Mouse (Mus musculus) splenic B cell, adult 2 months (primary cell): ENCODE measurements at regions not wholly inside any gene's neighbourhood (a gene's known extent, or its start where the extent isn't known, plus 50 kb on each side); places are given as distances from the start of the nearest gene placed in this dataset.
A peak's percentile ranks its signal among the peaks of the same experiment; 100 is the strongest.

ENCODE experiments used
- DNase-seq: peaks from one replicate; pipeline ENCODE4 v3.0.0-alpha.2; 2011; ENCODE audit warnings: low read depth, low spot score
- H3K27me3 ChIP-seq: 2 replicates; pipeline ENCODE4 v1.6.1; 2012; ENCODE audit warnings: mild to moderate bottlenecking, low read length, moderate library complexity, mixed read lengths; ENCODE audit not compliant: control insufficient read depth, poor library complexity, insufficient read depth, severe bottlenecking
- H3K36me3 ChIP-seq: 2 replicates; pipeline ENCODE4 v1.6.1; 2012; ENCODE audit warnings: mild to moderate bottlenecking, low read length, moderate library complexity, mixed read lengths; ENCODE audit not compliant: control insufficient read depth, poor library complexity, insufficient read depth, severe bottlenecking

DNA sequence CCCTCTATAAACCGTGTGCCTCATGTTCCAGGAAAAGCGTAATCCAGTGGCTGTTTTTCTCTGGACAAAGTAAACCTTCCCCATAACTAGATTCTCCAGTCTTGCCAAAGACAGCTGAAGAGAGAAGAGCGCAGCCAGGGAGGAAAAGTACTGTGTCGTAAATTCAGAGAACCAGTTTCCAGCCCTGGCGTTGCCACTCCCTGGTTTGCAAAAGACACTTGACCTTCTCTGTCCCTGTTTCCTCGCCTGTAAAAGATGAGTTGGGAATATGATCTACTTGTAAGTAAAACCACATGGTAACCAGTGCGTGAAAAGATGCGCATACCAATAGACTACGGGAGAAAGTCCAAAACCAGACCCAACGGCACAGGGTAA is 160.1 kb upstream of the Paip1 start:
- DNase-seq = no peak
- Histone ChIP-seq H3K36me3 (no peaks in the 10 kb centered on the region), H3K27me3 (no peaks in the 10 kb centered on the region)

DNA sequence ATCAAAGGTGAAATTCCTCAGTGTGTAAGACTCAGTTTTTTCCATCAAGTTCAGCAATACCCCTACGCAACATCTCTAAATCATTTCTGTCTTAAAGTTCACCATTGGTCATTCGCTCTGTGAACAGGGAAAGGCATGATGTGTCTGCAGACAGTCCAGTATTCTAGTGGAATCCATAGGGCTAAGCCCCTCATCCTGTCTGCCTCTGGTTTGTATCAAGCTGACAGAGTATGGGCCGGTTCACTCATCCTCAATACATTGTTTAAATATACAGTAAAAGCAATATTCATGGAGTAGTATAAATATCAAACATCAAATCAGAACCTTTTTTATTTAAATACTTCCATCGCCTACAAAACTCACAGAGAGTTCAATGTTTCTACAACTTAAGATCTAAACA is 152.9 kb upstream of the Paip1 start:
- no peak for DNase-seq
- Histone ChIP-seq H3K36me3 (no peaks in the 10 kb centered on the region), H3K27me3 (no peaks in the 10 kb centered on the region)

DNA sequence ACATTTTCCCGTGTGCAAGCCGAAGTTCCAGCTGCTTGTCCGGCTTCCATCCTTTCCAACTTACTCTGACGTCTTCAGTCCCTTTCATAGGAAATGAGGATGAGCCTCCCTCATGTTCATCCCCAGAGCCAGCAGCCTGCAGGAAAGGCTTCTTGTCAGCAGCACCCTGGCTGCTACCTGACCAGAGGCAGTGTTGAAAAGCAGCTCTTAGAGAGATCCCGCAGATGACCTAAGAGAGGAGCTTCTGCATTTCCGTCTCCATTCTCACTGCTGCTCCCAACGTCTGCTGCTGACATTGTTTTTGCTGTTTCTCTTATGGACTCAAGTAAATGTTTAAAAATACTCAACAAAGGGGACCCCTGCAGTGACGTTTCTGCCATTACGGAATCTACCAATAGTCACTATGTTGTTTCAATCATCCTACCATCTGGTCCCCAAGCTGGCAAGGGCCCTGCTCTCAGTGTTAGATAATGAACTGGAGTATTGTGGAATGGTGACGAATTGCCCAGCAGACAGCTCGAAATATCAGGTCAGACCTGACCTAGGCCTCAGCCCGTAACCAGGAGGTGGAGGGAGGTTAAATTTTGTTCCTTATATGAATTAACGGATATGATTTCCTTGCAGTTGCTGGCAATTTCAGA is 151.0 kb upstream of the Paip1 start:
- DNase-seq = no peak
- Histone ChIP-seq H3K36me3 (no peaks in the 10 kb centered on the region), H3K27me3 (no peaks in the 10 kb centered on the region)

DNA sequence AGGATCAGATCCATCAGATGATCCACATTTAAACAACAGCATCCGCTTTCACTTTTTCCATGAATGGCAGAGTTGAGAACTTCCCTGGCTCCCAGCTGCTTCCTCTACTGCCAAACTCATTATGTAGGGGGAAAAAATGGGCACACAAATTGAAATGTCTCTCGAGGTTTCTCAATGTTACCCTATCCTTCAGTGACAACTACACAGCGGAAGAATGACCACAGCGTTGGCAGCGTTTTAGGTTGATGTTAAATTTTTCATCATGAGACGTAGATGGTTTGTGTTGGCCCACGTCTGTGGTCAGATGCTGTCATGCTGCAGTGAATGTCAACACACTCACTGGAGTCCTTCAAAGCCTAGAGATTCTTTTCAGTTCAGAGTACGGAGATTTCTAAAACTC is 149.0 kb upstream of the Paip1 start:
- no peaks in the 10 kb centered on the region for H3K36me3 ChIP-seq
- H3K27me3 ChIP-seq = no peaks in the 10 kb centered on the region
- no peak for DNase-seq

DNA sequence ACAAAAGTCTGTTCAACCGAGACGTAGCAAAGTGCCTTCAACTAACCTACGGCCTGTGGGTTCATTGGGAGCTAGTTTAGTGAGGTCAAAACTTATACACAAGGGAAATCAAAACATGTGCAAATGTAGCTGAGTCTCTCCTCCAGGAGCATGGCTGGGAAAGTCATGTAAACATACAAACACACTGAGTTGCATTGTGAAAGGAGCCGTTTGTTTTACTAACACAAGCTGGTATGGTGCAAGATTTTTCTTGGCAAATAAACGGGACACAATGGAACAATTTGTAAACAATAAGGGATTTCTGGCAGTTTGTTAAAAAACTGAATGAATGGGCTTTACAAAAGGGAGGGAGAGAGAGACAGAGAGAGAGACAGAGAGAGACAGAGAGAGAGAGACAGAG is 147.8 kb upstream of the Paip1 start:
- DNase-seq = no peak
- Histone ChIP-seq H3K27me3 (no peaks in the 10 kb centered on the region), H3K36me3 (no peaks in the 10 kb centered on the region)

DNA sequence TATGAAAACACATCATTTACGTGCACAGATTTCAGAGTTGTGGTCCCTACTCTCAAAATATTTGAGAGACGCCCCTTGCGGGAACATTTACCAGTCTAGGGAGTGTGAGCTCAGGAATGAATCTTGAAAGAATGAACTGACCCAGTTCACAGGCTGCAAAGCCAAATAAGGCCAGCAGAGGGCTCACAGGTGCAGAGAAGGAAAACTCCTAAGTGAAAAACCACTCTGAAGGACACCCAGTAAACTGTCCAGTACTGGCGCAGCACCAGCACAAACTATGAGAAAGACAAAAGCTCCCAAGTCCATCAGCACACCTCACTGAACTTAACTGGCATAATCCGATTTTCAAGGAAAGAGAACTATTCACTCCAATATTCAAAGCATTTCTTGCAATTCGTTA is 145.0 kb upstream of the Paip1 start:
- Histone ChIP-seq H3K36me3 (no peaks in the 10 kb centered on the region), H3K27me3 (no peaks in the 10 kb centered on the region)
- peak; percentile 16 for DNase-seq

DNA sequence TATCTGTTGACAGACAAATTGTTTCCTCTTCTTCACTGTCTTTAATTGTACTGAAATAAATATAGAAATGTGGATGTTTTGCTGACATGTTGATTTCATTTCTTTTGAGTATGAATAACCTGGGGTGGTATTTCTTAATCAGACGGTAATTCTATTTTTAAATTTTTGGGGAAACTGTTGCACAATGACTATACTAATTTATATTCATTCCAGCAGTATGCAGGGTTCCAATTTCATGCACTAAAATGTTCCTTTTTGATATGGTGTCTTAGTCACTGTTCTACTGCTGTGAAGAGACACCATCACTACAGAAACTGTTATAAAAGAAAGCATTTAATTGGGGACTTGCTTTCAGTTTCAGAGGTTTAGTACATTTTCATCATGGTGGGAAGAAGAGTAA is 119.2 kb upstream of the Paip1 start:
- Histone ChIP-seq H3K27me3 (no peaks in the 10 kb centered on the region), H3K36me3 (no peaks in the 10 kb centered on the region)
- no peak for DNase-seq

DNA sequence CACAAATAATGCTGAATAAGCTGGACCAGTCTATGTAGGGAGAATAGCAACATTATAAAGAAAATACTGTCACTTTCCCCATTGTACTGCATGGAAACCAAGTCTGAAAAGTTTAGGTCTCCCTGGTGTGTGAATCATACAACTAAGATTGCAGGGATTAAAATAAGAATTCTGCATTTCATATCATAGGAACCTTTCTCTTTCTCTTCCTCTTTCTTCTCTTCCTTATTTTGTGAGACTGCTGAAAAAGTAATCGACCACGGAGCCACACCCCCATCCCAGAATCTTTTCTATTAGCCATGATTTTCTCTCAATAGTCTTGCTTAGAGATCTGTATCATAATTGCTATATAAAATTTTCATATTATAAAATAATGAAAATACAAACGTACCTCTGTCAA is 118.4 kb upstream of the Paip1 start:
- DNase-seq = no peak
- no peaks in the 10 kb centered on the region for H3K27me3 ChIP-seq
- H3K36me3 ChIP-seq = no peaks in the 10 kb centered on the region

DNA sequence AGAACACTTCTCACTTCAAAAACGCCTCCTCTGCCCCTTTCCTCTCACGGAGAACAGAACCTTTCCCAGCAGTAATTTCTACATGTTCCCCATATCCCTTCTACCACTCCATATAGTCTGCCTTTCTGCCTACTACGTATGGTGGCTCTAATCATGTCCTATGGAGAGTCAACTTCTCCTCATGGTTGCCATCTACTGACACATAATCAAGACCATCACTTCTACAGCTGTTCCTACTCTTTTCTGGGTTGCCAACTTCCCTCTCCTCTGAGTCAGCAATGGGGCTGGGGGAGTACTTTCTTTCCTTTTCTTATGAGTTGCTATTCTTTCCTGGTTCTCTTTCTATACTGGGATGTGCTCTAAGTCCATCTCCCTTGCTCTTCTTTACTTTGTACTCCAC is 114.0 kb upstream of the Paip1 start:
- Histone ChIP-seq H3K36me3 (no peaks in the 10 kb centered on the region), H3K27me3 (no peaks in the 10 kb centered on the region)
- DNase-seq = no peak

DNA sequence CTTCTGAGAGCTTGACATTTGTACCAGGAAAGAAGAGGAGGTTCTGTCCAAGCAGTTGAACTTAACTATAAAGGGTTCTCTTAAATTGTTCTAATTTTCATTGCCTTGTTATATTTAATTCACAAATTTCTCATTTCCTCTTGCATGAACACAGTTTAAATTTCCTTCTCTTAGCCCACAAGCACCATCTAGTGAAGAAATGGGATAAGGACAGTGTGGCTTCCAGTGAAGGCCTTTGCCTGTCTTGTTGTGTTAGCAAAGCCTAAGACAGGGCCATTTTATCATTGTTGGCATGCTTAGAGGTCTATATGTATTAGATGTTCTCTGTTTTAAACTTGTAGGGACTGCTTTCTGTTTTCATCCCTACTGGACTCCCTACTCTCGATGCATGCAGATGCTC is 110.0 kb upstream of the Paip1 start:
- no peak for DNase-seq
- H3K36me3 ChIP-seq = no peaks in the 10 kb centered on the region
- no peaks in the 10 kb centered on the region for H3K27me3 ChIP-seq

DNA sequence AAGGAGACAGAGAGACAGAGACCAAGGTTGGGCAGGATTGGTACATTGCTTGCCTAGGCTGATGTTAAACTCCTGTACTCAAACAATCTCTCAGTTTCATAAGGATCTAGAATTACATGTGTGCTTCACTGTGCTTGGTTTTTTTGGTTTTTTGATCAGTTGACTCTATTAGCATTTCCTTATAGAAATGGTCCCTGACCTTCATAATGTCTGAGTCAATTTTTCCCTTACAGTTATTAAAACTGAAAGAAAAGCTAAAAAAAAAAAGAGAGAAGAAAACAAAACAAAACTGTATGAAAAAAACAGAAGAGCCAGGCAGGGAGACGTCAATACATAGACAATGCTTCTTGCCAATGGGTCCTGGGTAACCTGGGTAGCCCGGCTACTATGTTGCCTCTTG is 102.9 kb upstream of the Paip1 start:
- H3K36me3 ChIP-seq = no peaks in the 10 kb centered on the region
- no peak for DNase-seq
- no peaks in the 10 kb centered on the region for H3K27me3 ChIP-seq

DNA sequence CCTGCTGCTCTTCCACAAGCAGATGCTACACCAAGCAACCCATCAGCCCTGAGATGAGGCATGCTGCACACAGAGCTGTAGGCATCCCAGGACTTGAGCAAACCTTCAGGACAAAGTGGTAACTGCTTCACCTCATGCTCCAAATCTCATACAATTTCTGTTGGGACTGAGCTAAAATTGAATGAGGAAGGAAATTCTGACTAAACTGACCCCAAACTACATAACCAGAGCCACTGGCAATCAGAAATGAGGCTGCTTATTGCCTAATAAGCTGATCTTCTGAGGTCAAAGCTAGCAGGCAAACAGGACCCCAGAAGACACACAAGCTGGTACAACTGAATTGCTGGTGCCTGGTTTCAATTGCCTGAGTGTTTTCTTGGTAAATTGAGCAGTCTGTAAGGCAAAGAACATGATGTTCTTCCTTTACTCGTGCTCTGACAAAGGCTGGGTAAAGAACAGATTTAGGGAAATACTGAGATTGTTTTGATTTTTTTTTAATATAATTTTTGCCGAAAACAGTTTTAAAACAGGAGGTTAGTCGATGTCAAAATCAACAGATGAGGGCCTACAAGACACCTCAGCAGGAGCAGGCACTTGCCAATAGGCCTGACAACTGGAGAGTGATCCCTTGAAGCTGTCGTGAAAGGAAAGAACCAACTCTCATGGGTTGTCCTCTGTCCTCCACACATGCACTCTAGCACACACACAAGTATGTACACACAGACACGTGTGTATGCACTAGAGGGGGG is 101.3 kb upstream of the Paip1 start:
- DNase-seq = no peak
- Histone ChIP-seq H3K36me3 (no peaks in the 10 kb centered on the region), H3K27me3 (no peaks in the 10 kb centered on the region)

DNA sequence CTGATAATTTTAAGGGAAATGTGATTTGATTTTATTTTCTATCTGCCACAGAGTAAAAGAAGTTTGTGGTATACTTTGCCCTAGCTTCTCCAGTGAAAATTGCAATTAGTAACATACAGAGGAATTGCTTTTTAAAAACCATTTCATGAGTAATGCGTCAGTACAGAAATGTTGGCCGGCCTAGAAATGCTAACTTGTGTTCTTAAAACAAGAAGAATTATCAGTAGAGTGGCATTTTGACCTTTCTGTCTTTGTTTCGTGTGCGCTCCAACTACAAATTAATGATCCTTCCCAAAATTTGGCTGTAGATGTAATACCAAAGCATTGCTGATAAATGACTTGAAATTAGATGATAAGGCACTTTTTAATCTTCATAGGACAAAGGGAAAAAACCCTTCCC is 99.7 kb upstream of the Paip1 start:
- DNase-seq = no peak
- H3K36me3 ChIP-seq = no peaks in the 10 kb centered on the region
- no peaks in the 10 kb centered on the region for H3K27me3 ChIP-seq

DNA sequence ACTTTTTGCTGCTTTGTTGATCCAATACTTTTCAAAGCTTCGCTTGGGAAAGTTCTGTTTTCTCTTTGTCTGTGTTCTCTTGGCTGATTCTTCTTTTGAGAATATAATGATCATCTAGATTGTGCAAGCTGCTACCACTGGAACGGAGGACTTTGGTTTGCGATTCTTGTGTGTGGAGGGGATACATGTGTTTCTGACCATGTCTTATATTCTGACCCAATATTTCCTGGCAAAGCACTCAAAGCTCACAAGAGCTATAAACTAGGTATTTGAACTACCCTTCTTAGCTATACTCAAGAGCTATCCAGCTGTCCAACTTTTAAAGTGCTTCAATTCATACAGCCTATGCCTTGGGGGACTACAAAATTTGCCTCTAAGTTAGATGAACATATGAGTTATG is 96.6 kb upstream of the Paip1 start:
- DNase-seq = no peak
- Histone ChIP-seq H3K36me3 (no peaks in the 10 kb centered on the region), H3K27me3 (no peaks in the 10 kb centered on the region)

DNA sequence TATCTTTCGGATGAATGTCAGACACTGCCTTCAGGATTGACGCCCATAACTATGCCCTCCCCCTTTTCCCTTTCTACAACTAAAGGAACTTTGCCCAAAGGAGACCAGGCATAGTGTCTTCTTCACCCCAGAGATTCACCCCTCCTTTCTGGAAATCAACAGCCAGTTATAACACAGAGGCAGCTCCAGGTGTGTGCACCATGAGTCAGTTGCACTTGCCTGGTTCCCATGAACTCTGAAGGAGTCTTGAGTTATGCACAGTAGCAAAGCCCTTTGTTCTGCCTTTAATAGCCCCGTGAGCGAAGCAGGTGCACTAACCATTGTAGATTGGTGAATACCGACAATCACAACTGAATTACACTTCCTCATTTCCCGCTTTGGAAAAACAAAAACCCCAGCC is 94.5 kb upstream of the Paip1 start:
- no peak for DNase-seq
- H3K36me3 ChIP-seq = no peaks in the 10 kb centered on the region
- H3K27me3 ChIP-seq = no peaks in the 10 kb centered on the region

DNA sequence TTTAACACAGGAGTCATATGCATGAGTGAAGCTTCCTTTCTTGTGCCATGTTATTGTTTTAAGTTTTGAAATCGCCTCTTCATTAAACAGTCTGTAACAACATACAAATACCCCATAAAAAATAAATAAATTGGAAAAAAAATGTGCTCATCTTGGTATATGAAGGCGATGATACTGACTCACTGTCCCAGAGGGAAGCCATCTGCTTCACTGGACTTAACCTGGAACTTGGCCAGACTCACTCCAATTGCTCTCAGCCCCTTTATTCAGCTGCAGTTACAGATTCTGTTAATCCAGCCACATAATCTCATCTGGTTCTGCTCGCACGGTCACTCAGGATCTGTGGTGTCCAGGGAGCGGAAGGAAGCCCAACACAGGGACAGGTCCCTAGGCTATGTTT is 90.5 kb upstream of the Paip1 start:
- no peak for DNase-seq
- no peaks in the 10 kb centered on the region for H3K27me3 ChIP-seq
- H3K36me3 ChIP-seq = no peaks in the 10 kb centered on the region
